Mouse (Mus musculus): Measurements from ENCODE around the gene Kazald1.

The Kazald1 gene

GRCm38 (mm10) chr19:45076586-45077510 is 1.8 kb downstream of the Kazald1 start:
- in situ Hi-C loops (cut with MboI, MseI) = loop anchor here in 1 of 2 experiments (5.0 kb wide), 1 partner anchor 70 kb away; the partner anchor contains the start of genes Mrpl43 and Twnk

GRCm38 (mm10) chr19:45077742-45078645 is 3.0 kb downstream of the Kazald1 start:
- in situ Hi-C loops (cut with MboI, MseI) = loop anchor here in 1 of 2 experiments (5.0 kb wide), 1 partner anchor 71 kb away; the partner anchor contains the start of genes Mrpl43 and Twnk

- in situ Hi-C loops (cut with MboI, MseI) = loop anchor here in 1 of 2 experiments (5.0 kb wide), 1 partner anchor 72 kb away; the partner anchor contains the start of genes Mrpl43 and Twnk
These were observed 4.1 kb downstream of the Kazald1 start for GRCm38 (mm10) chr19:45078971-45079764.

GRCm38 (mm10) chr19:45079769-45080515 is 4.9 kb downstream of the Kazald1 start:
- in situ Hi-C loops (cut with MboI, MseI) = loop anchor here in 1 of 2 experiments (5.0 kb wide), 1 partner anchor 73 kb away; the partner anchor contains the start of genes Mrpl43 and Twnk

GRCm38 (mm10) chr19:45080711-45081110 is 5.7 kb downstream of the Kazald1 start:
- in situ Hi-C loops (cut with MboI, MseI) = no loop called here

GRCm38 (mm10) chr19:45081279-45081678 is 6.2 kb downstream of the Kazald1 start:
- in situ Hi-C loops (cut with MboI, MseI) = no loop called here

GRCm38 (mm10) chr19:45081841-45082550 is 7.0 kb downstream of the Kazald1 start:
- in situ Hi-C loops (cut with MboI, MseI) = no loop called here

- in situ Hi-C loops (cut with MboI, MseI) = no loop called here
These were observed 22.8 kb downstream of the Kazald1 start for GRCm38 (mm10) chr19:45097868-45098267.

GRCm38 (mm10) chr19:45100486-45101270 is 25.6 kb downstream of the Kazald1 start:
- in situ Hi-C loops (cut with MboI, MseI) = loop anchor here in 1 of 2 experiments (10.0 kb wide), 1 partner anchor 656 kb away; no protein-coding TSS in a partner anchor

- in situ Hi-C loops (cut with MboI, MseI) = loop anchor here in 1 of 2 experiments (10.0 kb wide), 1 partner anchor 661 kb away; no protein-coding TSS in a partner anchor
These were observed 30.6 kb downstream of the Kazald1 start for GRCm38 (mm10) chr19:45105591-45105990.

GRCm38 (mm10) chr19:45106689-45107088 is 31.6 kb downstream of the Kazald1 start:
- in situ Hi-C loops (cut with MboI, MseI) = loop anchor here in 1 of 2 experiments (10.0 kb wide), 1 partner anchor 662 kb away; no protein-coding TSS in a partner anchor

GRCm38 (mm10) chr19:45110681-45111080 is 35.6 kb downstream of the Kazald1 start:
- in situ Hi-C loops (cut with MboI, MseI) = loop anchor here in 1 of 2 experiments (5.0 to 10.0 kb wide), 4 partner anchors 54 to 1846 kb away; no protein-coding TSS in a partner anchor

- in situ Hi-C loops (cut with MboI, MseI) = loop anchor here in 1 of 2 experiments (5.0 to 10.0 kb wide), 4 partner anchors 52 to 1848 kb away; no protein-coding TSS in a partner anchor
These were observed 37.4 kb downstream of the Kazald1 start for GRCm38 (mm10) chr19:45112444-45112843.

- in situ Hi-C loops (cut with MboI, MseI) = loop anchor here in 1 of 2 experiments (5.0 to 10.0 kb wide), 4 partner anchors 51 to 1849 kb away; no protein-coding TSS in a partner anchor
These were observed 38.9 kb downstream of the Kazald1 start for GRCm38 (mm10) chr19:45113791-45114460.

GRCm38 (mm10) chr19:45114772-45115171 is 39.7 kb downstream of the Kazald1 start:
- in situ Hi-C loops (cut with MboI, MseI) = loop anchor here (5.0 to 10.0 kb wide), 5 partner anchors 38 to 1850 kb away; partner anchors contain the start of gene Tlx1 (in 1 of the 2)

GRCm38 (mm10) chr19:45116798-45117197 is 41.8 kb downstream of the Kazald1 start:
- in situ Hi-C loops (cut with MboI, MseI) = loop anchor here (5.0 to 10.0 kb wide), 4 partner anchors 36 to 1852 kb away; partner anchors contain the start of gene Tlx1 (in 1 of the 2)
